Mouse (Mus musculus): ENCODE results near the gene Nr1h2.

Gene Nr1h2

GRCm38 (mm10) chr7:44553826-44554225 is at the start of gene Nr1h2:
TSS of gene Nr1h2 (minus strand) at chr7:44553951.
- peak; percentile 92 for DNase-seq

GRCm38 (mm10) chr7:44603186-44603855 is 49.6 kb upstream of the Nr1h2 start:
- peak; percentile 72 for DNase-seq

- DNase-seq, result peak; percentile 86
Measured at GRCm38 (mm10) chr7:44602443-44602842, 48.7 kb upstream of the Nr1h2 start.

- peak; percentile 60 for DNase-seq
Measured at GRCm38 (mm10) chr7:44601646-44602045, 47.9 kb upstream of the Nr1h2 start.

GRCm38 (mm10) chr7:44600691-44601262 is 47.0 kb upstream of the Nr1h2 start:
- peak; percentile 62 for DNase-seq

GRCm38 (mm10) chr7:44598336-44598735 is 44.6 kb upstream of the Nr1h2 start:
- peak; percentile 63 for DNase-seq

GRCm38 (mm10) chr7:44597666-44598065 is 43.9 kb upstream of the Nr1h2 start:
- DNase-seq, result peak; percentile 55

GRCm38 (mm10) chr7:44596996-44597538 is 43.3 kb upstream of the Nr1h2 start:
- DNase-seq, result peak; percentile 60

GRCm38 (mm10) chr7:44596051-44596450 is 42.3 kb upstream of the Nr1h2 start:
- DNase-seq, result peak; percentile 64

- peak; percentile 62 for DNase-seq
Measured at GRCm38 (mm10) chr7:44595131-44595561, 41.4 kb upstream of the Nr1h2 start.

GRCm38 (mm10) chr7:44594291-44594690 is 40.5 kb upstream of the Nr1h2 start:
- peak; percentile 87 for DNase-seq

GRCm38 (mm10) chr7:44593775-44594174 is 40.0 kb upstream of the Nr1h2 start:
- peak; percentile 99 for DNase-seq

- DNase-seq, result peak; percentile 77
Measured at GRCm38 (mm10) chr7:44593051-44593450, 39.3 kb upstream of the Nr1h2 start.

GRCm38 (mm10) chr7:44591348-44592116 is 37.8 kb upstream of the Nr1h2 start:
- peak; percentile 77 for DNase-seq

- peak; percentile 100 for DNase-seq
Measured at GRCm38 (mm10) chr7:44590402-44591347, 36.9 kb upstream of the Nr1h2 start, which contains the start of gene Kcnc3. TSS of gene Kcnc3 (plus strand) at chr7:44590664.

- peak; percentile 79 for DNase-seq
Measured at GRCm38 (mm10) chr7:44589946-44590345, 36.2 kb upstream of the Nr1h2 start.

GRCm38 (mm10) chr7:44589149-44589548 is 35.4 kb upstream of the Nr1h2 start:
- peak; percentile 99 for DNase-seq

- peak; percentile 75 for DNase-seq
Measured at GRCm38 (mm10) chr7:44588338-44588737, 34.6 kb upstream of the Nr1h2 start.

- peak; percentile 53 for DNase-seq
Measured at GRCm38 (mm10) chr7:44587676-44588075, 33.9 kb upstream of the Nr1h2 start.

GRCm38 (mm10) chr7:44586930-44587329 is 33.2 kb upstream of the Nr1h2 start:
- DNase-seq, result peak; percentile 91

GRCm38 (mm10) chr7:44586518-44586917 is 32.8 kb upstream of the Nr1h2 start:
- peak; percentile 85 for DNase-seq

- DNase-seq, result peak; percentile 53
Measured at GRCm38 (mm10) chr7:44585606-44586005, 31.9 kb upstream of the Nr1h2 start.

Data from cerebellum, adult 11-12 months (tissue).